Mouse (Mus musculus) midbrain, postnatal 0 days (tissue): Measurements from ENCODE around the gene Snrpa1. TPM values are rescaled to one million over a fixed set of nuclear protein-coding genes. Genes with fewer than 3 reads are reported as not detected.
"Not testable (repeated sequence)": the region's sequence is repeated elsewhere in the genome, so short reads cannot be mapped to it uniquely, and the experiment has no call there.

Experiments
- ATAC-seq: fragments of 200-750 bp; cut with Nextera tagmentation; 2 replicates; pipeline ENCODE4 v1.8.0; 2017; ENCODE audit warnings: moderate number of reproducible peaks, mild to moderate bottlenecking, moderate TSS enrichment, moderate library complexity; ENCODE audit not compliant: low FRiP score
- DNase-seq: peaks from one replicate; pipeline ENCODE4 v3.0.0-alpha.2; 2015; ENCODE audit warnings: low spot score
- H3K27ac ChIP-seq: fragments of 300-500 bp; sonication (generic); 2 replicates; pipeline ENCODE4 v1.5.1; 2014; ENCODE audit warnings: low read depth, mild to moderate bottlenecking, low read length, mixed read lengths
- H3K27me3 ChIP-seq: fragments of 300-500 bp; sonication (generic); 2 replicates; pipeline ENCODE4 v1.6.1; 2014; ENCODE audit warnings: low read length, control low read depth, mixed read lengths; ENCODE audit not compliant: insufficient read depth
- H3K36me3 ChIP-seq: fragments of 300-500 bp; sonication (generic); 2 replicates; pipeline ENCODE4 v1.6.1; 2014; ENCODE audit warnings: low read length, control low read depth, mixed read lengths; ENCODE audit not compliant: insufficient read depth
- H3K4me1 ChIP-seq: fragments of 300-500 bp; sonication (generic); 2 replicates; pipeline ENCODE4 v1.6.1; 2014; ENCODE audit warnings: mild to moderate bottlenecking, control low read depth, antibody characterized with exemption, low read length, mixed read lengths; ENCODE audit not compliant: insufficient read depth
- H3K4me2 ChIP-seq: fragments of 300-500 bp; sonication (generic); 2 replicates; pipeline ENCODE4 v1.6.1; 2014; ENCODE audit warnings: low read depth, mild to moderate bottlenecking, low read length, mixed read lengths; ENCODE audit not compliant: poor library complexity, severe bottlenecking
- H3K4me3 ChIP-seq: fragments of 300-500 bp; sonication (generic); 2 replicates; pipeline ENCODE4 v1.5.1; 2014; ENCODE audit warnings: low read depth, mild to moderate bottlenecking, low read length, moderate library complexity
- H3K9ac ChIP-seq: fragments of 300-500 bp; sonication (generic); replicated peaks from 2 replicates; pipeline ENCODE4 v1.6.1; 2014; ENCODE audit warnings: mild to moderate bottlenecking, low read length, moderate library complexity, mixed read lengths; ENCODE audit not compliant: poor library complexity, severe bottlenecking
- H3K9me3 ChIP-seq: fragments of 300-500 bp; sonication (generic); 2 replicates; pipeline ENCODE4 v1.6.1; 2016; ENCODE audit warnings: low read length, control low read depth
- CTCF ChIP-seq: IDR thresholded peaks from 2 replicates; pipeline ENCODE4 v1.5.1; 2016; ENCODE audit warnings: antibody characterized with exemption, mild to moderate bottlenecking
- WGBS: fragments of 180-500 bp; shearing (Covaris S2); extraction: QIAGEN DNeasy Blood & Tissue Kit; methylation state at CpG from one replicate; pipeline ENCODE4 v1.1.7; 2014; 5-methylcytosine and 5-hydroxymethylcytosine counted together
- polyA plus RNA-seq: library from polyadenylated mRNA; unstranded; fragments of >200 nt; fragmentation: Nextera tagmentation; extraction: Ambion mirVana; gene quantifications from 2 replicates; pipeline ENCODE4 v1.2.1, GENCODE M21; 2015
- total RNA-seq: library from RNA; depleted of rRNA; stranded (reverse); fragments of >200 nt; gene quantifications from 2 replicates; pipeline ENCODE4 v1.2.3, GENCODE M21; 2014

Gene Snrpa1
- total and polyA plus RNA-seq, 2 experiments from 2014 or later = 37.0 to 140 TPM

- ATAC-seq (no peak), DNase-seq (no peak)
- no peak overlapping the region for H3K4me3 ChIP-seq
- no peaks in the 10 kb centered on the region for H3K4me1 ChIP-seq
- H3K27me3 ChIP-seq = no peaks in the 10 kb centered on the region
- 70% methylated on average over 4 of the region's 4 CpGs for WGBS
- H3K9ac ChIP-seq = no peak overlapping the region
- no peaks in the 10 kb centered on the region for H3K36me3 ChIP-seq
- TF ChIP-seq CTCF = no peak
- H3K4me2 ChIP-seq = no peak overlapping the region
- H3K27ac ChIP-seq = no peak overlapping the region
- no peaks in the 10 kb centered on the region for H3K9me3 ChIP-seq
These were observed 10.8 kb upstream of the Snrpa1 start for GRCm38 (mm10) chr7:66047975-66048374.

GRCm38 (mm10) chr7:66048446-66049230 is 10.2 kb upstream of the Snrpa1 start:
- Histone ChIP-seq H3K36me3 (no peaks in the 10 kb centered on the region), H3K4me2 (no peak overlapping the region), H3K9me3 (no peaks in the 10 kb centered on the region), H3K4me3 (no peak overlapping the region), H3K4me1 (no peaks in the 10 kb centered on the region), H3K27me3 (no peaks in the 10 kb centered on the region), H3K27ac (no peak overlapping the region), H3K9ac (no peak overlapping the region)
- DNase-seq (no peak), ATAC-seq (no peak)
- WGBS = 82% methylated on average over 12 of the region's 12 CpGs
- TF ChIP-seq CTCF = no peak

- Histone ChIP-seq H3K4me2 (no peak overlapping the region), H3K9me3 (no peaks in the 10 kb centered on the region), H3K27me3 (no peaks in the 10 kb centered on the region), H3K4me1 (no peaks in the 10 kb centered on the region), H3K27ac (no peak overlapping the region), H3K9ac (no peak overlapping the region), H3K4me3 (no peak overlapping the region), H3K36me3 (no peaks in the 10 kb centered on the region)
- WGBS = 89% methylated on average over 4 of the region's 4 CpGs
- DNase-seq (no peak), ATAC-seq (no peak)
- TF ChIP-seq CTCF = no peak
These were observed 4.8 kb upstream of the Snrpa1 start for GRCm38 (mm10) chr7:66053946-66054483.

- H3K4me2 ChIP-seq, H3K9ac ChIP-seq, H3K27me3 ChIP-seq, H3K9me3 ChIP-seq, H3K4me3 ChIP-seq, H3K36me3 ChIP-seq, ATAC-seq, H3K4me1 ChIP-seq, DNase-seq, H3K27ac ChIP-seq: not testable (repeated sequence)
- peak; percentile 83 for TF ChIP-seq CTCF
- 15% methylated on average over 2 of the region's 2 CpGs for WGBS
These were observed 3.4 kb upstream of the Snrpa1 start for GRCm38 (mm10) chr7:66055356-66055755.

- Histone ChIP-seq H3K9ac (peak overlapping the region; percentile 90), H3K9me3 (no peaks in the 10 kb centered on the region), H3K4me3 (peak overlapping the region; percentile 94), H3K27me3 (no peaks in the 10 kb centered on the region), H3K4me1 (no peaks in the 10 kb centered on the region; the same call in 1 of the 2 replicates), H3K27ac (peak overlapping the region; percentile 33; the same call in 1 of the 2 replicates), H3K4me2 (peak overlapping the region; percentile 84), H3K36me3 (peaks cover 9% of the 10 kb centered on the region)
- DNase-seq = peak; percentile 91
- peak; percentile 36 for TF ChIP-seq CTCF
- WGBS = under 1% methylated on average over 64 of the region's 64 CpGs
- ATAC-seq = peak; percentile 95
These were observed 1.5 kb downstream of the Snrpa1 start for GRCm38 (mm10) chr7:66060066-66060956.
